Mouse (Mus musculus) mouse embryonic stem cell (cell line): Measurements from ENCODE around the gene Pheta1.

ENCODE experiments used
- in situ Hi-C, 2 experiments: fragments of 300-500 bp; cut with MboI; formaldehyde crosslinking; loops; 1 replicate in 1 of 2; 3 replicates in 1 of 2; pipeline ENCODE4 v1.14.3; 2019 to 2020; ENCODE audit warnings: low sequenced_read_pairs in 2 of 2, low pct_unique_long_range_greater_than_20kb in 1 of 2, mixed read lengths in 1 of 2; ENCODE audit not compliant: unreplicated experiment in 1 of 2

Pheta1 gene

DNA sequence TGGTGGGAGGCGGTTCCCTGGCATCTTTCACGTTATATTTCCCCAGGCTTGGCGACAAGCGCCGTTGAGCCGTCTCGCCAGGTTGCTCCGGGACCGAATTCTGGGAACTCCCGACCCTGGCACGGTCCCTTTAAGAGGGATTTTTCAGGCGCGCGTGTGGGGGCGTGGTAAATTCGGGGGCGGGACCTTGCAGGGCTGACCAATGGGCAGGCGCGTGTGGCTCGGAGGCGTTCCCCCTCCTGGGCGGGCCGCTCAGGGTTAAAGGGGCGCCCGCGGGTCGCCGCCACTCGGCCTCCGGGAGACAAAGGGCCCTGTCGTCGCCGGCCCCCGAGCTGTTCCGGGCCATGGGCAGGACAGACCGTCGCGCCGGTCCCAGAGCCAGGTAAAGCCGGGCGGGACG is at the start of gene Pheta1:
Gene Pheta1, plus strand, starts transcription at position 242 of the 400 bp plus-strand sequence.
- in situ Hi-C loops: no loop called here

GRCm38 (mm10) chr5:121807186-121807585 is 41.6 kb upstream of the Pheta1 start:
- in situ Hi-C loops: no loop called here

DNA sequence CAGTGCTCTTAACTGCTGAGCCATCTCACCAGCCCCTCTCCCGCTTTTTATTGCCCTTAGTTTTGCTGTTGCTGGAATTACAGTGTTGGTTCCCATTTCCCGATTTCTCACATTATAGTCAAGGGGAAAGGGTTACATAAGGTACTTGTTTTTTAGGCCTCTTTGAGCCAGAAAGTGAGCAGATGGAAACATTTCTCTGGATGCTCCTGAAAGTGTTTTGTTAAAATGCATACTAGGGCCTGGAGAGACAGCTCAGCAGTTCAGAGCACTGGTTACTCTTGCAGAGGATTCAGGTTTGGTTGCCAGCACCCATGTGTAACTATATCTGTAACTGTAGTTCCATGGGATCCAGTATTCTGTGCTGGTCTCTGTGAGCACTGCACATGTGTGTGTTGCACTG is 40.6 kb upstream of the Pheta1 start:
- in situ Hi-C loops: no loop called here

- in situ Hi-C loops: no loop called here
These were observed 39.0 kb upstream of the Pheta1 start for GRCm38 (mm10) chr5:121809667-121810224.

DNA sequence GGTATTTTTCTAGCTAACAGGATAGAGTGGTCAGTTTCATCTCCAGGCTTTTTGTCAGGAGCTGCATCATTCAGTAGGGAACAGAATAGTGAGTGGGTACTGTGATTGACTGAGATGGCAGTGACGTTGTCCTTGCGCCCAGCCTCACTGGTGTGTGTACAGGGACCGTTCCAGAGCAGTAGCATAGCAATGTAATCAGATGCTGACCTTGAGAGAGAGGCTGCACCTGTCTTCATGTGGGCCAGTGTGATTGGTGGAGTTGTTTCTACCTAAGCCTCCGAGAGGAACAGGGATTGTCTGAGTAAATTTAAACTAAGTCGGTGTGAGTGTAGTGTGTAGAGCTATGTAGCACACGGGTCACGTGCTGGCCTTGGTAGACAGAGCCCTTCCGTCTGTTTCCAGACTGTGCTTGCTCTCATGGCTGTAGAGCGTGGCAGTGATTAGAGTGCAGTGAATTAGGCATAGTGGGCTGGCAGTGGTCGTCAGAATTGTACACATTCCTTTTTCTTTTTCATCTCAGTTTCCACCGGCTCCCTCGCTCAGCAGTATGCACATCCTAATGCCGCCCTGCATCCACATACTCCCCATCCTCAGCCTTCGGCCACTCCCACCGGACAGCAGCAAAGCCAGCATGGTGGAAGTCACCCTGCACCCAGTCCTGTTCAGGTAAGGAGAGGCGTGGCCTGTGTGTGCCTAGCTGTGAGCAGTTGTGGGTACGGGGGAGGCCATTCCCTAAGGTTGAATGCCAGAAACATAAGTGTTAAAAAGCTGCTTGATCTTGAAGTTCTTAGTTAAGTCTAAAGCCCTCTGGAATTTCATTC is 38.2 kb upstream of the Pheta1 start:
- in situ Hi-C loops: no loop called here

DNA sequence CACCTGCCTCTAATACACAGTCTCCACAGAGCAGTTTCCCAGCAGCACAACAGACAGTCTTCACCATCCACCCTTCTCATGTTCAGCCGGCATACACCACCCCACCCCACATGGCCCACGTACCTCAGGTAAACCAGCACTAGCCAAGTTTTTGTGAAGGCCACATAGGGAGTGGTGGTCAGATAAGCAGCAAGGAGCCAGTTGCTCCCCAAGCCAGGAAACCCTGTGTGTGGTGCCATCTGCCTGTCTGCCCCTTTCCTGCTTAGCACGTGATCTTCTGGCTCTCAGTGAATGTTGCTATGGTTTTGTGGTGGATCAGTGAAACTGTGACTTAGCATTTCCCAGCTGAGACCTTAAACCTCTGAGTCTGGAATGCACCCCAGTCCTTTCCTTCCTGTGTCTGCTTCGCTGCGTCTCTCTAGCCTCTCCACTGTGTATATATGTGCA is 37.3 kb upstream of the Pheta1 start:
- in situ Hi-C loops: no loop called here

DNA sequence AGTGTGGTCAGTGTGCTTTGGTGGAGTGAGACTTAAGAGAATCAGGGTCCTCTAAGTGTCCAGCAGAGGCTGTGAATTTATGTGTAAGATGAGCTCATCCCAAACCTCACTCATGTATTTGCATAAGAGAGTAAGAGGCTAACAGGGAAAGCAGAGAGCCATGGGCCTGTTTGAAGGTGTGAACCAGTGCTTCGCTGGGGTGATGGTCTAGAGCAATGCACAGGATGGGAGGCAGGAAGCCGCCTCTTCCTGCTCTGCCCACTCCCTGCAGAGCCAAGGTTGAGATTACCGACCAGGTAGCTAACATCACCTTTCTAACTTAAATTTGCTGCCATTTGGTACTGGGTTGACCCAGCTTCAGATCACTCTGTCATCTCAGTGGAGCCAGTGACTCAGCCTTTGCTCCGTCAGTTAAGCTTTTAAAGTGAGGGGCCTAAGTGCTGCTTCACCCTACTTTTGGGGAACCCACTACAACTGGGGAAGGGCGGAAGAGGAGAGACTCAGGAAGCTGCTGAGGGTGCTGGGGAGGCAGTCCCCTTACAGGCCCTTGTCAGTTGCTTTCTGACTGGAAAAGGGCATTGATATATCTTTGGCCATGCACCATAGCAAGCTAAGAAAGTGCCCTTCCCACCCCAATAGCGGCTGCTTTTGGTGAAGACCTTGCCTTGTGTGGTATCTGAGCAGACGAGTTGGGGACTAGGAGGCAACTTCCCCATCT is 36.1 kb upstream of the Pheta1 start:
- in situ Hi-C loops: no loop called here

DNA sequence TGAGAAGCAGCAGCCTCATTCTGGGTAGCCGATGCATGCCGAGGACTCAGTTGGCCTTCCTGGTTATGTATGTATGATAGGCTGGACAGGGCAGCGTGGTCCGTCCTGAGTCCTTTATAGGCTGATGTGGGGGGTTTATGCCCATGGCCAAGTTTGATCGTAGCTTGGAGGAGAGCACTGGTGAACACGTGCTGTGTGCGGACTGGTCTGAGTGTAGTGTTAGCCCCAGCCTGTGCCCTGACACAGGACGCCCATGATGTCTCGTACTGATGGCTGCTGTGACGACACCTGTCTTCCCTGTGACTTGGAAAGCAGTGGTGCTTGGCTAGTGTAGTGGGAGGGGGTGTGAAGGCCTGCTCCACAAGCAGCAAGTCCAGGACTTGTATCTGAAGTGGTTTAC is 35.0 kb upstream of the Pheta1 start:
- in situ Hi-C loops: no loop called here

DNA sequence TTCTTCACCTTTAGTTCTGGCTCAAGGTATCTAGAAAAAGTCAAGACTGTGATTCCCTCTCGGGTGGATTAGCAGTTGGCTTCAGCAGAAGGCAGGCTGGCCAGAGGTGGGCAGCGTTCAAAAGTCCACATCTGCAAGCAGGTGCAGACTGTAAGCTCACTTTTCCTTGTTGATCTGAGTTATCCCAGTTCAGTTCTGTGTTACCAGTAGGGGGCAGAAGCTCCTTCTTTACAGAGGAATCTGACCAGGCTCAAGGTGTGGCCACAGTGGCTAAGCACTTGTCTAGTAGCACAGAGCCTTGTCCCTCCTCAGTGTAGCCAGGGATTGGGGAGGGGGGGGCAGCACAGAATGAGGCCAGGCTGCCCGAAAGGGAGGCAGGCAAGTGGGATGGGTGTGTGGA is 33.7 kb upstream of the Pheta1 start:
- in situ Hi-C loops: no loop called here

GRCm38 (mm10) chr5:121815867-121816380 is 32.9 kb upstream of the Pheta1 start:
- in situ Hi-C loops: no loop called here

DNA sequence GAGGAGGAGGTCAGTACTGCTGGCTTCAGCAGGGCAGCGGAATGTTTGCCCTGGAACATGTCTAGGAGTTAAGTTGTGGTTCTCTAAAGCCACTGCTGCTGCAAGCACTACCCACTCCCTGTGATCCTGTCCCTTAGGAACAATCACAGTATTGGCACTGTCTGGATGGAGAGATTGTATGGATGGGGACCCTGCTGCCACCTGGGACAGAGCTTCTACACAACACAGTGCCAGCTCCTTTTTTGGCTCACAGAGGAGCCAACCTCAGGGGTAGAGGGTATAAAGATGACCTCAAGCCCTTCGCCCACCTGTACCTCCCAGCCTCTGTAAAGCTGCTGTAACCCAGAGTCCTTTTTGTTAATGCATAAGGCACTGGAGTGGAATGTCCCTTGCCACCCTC is 32.2 kb upstream of the Pheta1 start:
- in situ Hi-C loops: no loop called here

GRCm38 (mm10) chr5:121817551-121817950 is 31.2 kb upstream of the Pheta1 start:
- in situ Hi-C loops: no loop called here

- in situ Hi-C loops: no loop called here
These were observed 30.4 kb upstream of the Pheta1 start for GRCm38 (mm10) chr5:121818401-121818800.

DNA sequence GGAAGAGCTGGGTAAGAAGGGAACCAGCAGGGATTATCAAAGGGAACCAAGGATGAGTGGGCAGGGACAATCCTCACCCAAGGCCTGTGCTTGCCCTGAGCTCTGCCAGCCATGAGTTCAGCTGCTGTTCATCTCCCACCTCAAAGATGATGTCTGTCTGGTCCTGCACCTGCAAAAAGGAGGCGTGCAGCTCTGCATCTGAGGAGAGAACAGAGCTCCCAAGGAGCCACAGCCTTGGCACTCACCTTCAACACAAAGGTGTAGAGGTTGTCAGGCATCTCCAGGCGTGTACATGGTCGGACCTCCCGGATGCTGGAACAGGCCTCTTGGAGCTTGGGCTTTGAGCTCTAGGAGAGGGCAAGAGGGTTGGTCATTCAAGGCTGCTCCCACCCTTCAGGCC is 29.9 kb upstream of the Pheta1 start:
- in situ Hi-C loops: no loop called here

DNA sequence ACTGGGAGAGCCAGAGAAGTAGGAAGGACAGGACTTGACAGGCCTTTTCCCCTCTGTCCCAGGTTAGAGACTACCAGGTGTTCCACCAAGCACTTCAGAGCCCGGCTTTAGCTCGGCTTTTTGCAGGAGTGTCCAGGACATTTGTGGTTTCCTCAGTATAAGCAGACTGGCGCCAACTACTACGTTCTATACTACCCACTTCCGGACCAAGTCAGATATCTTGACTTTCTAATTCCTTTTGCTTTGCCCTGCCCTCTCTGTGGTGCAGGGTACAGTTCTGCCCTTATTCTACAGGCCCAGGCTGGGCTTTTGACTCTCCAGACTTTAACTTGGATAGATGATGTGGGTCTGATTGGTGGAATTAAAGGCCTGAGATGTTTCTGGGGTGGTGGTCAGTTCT is 29.2 kb upstream of the Pheta1 start:
- in situ Hi-C loops: no loop called here

GRCm38 (mm10) chr5:121820161-121820560 is 28.6 kb upstream of the Pheta1 start:
- in situ Hi-C loops: no loop called here

GRCm38 (mm10) chr5:121820657-121821056 is 28.1 kb upstream of the Pheta1 start:
- in situ Hi-C loops: no loop called here

- in situ Hi-C loops: no loop called here
These were observed 27.7 kb upstream of the Pheta1 start for GRCm38 (mm10) chr5:121821116-121821515.

DNA sequence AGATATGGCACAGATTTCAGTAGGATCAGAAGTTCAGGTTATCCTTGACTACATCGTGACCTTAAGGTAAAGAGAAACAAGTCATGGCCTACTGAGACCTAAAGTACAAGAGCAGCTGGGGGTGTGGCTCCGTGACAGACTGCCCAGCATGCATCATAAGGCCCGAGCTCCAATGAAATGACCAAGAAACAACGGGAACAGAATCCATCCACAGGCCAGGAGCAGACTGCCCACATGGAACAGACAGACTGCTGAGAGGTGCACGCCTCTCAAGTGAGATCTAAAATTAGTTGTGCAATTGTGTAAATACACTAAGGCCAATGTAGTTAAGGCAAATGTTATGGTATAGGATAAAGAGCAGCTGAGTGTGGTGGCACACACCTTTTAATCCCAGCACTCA is 27.2 kb upstream of the Pheta1 start:
- in situ Hi-C loops: no loop called here
